Mouse (Mus musculus) layer of hippocampus, adult 9-10 months (tissue): ENCODE measurements around the gene Rad9b.

ENCODE experiments used
- DNase-seq: peaks from one replicate; pipeline ENCODE4 v3.0.0; 2022; ENCODE audit warnings: low spot score

Rad9b gene

GRCm38 (mm10) chr5:122312942-122313684, 40.9 kb downstream of the Rad9b start:
- no peak for DNase-seq

- DNase-seq, result no peak
Measured at GRCm38 (mm10) chr5:122312346-122312745, 41.7 kb downstream of the Rad9b start.

- DNase-seq, result no peak
Measured at GRCm38 (mm10) chr5:122311692-122312091, 42.3 kb downstream of the Rad9b start.

DNA sequence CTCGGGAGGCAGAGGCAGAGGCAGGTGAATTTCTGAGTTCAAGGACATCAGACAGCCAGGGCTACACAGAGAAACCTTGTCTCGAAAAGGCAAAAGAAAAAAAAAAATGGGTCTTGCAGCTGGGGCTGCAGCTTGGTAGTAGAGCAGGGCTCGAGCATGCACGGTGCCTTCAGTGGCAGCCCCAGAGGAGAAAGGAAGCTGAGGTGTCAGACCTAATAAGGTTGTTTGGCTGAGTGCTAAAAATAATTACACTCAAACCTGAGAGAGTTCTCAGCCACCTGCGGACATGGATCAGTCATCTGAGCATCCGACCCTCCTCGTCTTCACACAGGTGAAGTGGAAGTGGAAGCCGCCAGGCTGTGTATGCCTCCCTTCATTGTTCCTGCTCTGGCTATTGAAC, 43.3 kb downstream of the Rad9b start:
- no peak for DNase-seq

DNA sequence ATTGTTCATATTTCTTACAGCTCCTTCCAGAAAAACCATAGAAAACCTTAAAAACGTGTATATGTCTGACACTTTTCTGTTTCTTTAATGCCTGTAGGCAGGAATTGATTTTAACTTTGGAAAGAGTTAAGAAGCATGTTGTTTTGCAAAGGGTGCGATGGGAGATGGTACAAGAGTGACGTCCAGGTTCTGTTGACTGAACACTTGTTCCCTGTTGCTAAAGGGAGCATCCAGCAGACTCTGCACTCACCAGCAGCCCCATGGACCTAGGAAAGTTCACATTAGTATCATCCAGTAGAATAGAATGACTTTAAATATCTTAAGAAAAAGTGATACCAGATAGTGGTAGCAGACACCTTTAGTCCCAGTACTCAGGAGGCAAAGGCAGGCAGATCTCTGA, 47.5 kb downstream of the Rad9b start:
- DNase-seq, result no peak

- no peak for DNase-seq
Measured at GRCm38 (mm10) chr5:122305472-122305871, 48.6 kb downstream of the Rad9b start.

GRCm38 (mm10) chr5:122304541-122304940, 49.5 kb downstream of the Rad9b start:
- DNase-seq, result no peak

DNA sequence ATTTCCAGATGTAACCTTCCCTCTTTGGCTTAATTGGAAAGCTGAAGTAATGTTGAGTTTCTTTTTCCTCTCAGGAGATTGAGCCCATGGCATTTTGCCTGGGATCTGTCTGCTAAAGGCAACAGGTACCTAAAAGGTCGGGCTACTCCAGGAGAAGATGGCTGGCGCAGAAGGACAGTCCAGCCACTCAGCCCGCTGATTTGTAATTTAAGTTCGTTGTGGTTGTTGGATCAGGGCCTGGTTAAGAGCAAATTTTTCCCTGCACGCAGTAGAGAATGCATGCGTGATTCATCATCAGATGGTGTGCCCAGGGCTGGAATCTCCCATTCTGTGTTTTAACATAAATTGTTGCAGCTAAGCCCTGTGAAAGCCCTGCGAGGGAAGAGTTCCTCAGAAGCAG, 50.1 kb downstream of the Rad9b start:
- no peak for DNase-seq

DNA sequence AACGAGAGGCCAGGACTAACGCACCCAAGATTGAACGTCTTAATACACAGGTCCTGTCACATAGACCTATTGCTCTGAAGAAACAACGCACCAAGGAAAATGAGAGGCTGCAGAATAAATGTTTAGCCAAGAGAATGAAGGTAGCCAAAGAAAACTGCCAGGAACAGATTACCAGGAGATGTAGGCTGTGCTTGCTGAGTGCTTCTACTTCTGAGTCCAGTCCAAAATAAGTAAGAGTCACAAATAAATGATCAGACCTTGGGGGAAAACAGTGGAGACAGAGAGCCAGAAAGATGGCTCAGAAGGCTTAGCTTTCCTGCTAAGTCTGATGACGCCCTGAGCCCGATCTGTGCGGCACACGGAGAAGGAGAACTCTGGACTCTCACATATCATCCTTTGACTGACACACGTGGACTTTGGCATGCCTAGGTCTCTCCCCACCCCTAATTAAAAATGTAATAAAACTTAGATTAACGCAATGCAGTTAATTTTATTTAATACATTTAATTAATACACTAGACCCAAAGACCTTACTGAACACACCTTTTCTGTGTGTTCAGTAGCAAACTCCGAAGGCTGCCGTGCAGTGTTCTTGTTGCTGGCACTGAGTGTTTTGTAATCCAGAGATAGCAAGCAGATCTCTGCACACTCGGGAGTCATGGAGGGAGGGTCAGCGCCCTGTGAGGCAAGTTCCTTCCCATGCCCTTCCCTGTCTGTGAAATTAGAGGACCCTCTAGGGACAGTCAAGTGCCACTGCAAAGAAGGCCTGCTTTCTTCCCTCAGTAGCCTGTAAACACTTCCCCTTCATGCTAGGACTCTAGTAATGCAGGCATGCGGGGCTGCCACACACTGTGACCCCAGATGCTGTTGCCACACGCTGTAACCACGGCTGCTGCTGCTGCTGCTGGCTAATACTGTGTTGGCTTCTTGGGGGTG, 51.0 kb downstream of the Rad9b start:
- DNase-seq, result no peak

DNA sequence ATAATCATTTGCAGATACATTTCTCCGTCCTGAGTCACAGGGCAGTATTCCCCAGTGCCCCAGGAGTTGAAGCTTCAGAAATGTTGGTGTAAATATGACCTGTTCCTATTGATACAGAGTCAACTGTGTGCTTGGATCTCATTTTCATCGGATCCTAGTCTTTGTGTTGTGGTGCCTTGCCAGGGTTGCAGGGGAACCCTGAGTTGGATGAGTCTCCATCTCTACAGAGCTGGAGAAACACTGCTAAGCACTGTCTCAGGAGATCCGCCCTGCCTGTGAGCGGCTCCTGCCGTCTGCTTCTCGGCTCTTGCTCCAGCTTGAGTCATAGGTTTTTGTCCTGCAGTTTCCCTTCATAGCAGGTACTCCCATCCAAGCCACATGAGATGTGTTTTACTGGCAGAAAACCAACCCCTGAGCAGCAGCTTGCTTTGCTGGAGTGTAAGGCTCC, 53.9 kb downstream of the Rad9b start:
- DNase-seq, result no peak

GRCm38 (mm10) chr5:122295113-122295935, 58.7 kb downstream of the Rad9b start:
- DNase-seq, result no peak

DNA sequence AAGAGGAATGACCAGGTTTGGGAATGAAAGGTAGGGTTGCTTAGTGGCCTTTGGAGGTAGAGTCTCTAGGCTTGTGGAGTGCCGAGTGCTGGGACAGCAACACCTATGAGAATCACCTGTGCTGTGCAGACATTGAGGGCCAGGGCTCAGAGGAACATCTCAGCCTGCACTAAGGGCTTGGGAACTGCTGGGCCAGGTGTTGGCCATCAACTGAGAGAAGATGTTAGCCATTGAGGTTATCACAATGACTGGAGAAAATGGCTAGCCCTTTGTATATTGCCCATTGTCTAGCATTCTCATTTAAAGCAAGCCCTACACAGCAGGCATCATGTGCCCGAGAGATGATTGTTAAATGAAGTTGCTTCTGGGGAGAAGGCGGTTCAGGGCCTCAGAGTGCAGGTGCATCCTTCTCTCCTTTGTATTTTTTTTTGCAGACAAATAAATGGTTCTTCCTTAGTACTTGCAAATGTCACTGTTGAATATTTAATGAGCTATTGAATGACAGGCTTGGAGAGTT, 59.8 kb downstream of the Rad9b start:
- DNase-seq, result no peak

GRCm38 (mm10) chr5:122293131-122293530, 60.9 kb downstream of the Rad9b start:
- DNase-seq, result no peak

DNA sequence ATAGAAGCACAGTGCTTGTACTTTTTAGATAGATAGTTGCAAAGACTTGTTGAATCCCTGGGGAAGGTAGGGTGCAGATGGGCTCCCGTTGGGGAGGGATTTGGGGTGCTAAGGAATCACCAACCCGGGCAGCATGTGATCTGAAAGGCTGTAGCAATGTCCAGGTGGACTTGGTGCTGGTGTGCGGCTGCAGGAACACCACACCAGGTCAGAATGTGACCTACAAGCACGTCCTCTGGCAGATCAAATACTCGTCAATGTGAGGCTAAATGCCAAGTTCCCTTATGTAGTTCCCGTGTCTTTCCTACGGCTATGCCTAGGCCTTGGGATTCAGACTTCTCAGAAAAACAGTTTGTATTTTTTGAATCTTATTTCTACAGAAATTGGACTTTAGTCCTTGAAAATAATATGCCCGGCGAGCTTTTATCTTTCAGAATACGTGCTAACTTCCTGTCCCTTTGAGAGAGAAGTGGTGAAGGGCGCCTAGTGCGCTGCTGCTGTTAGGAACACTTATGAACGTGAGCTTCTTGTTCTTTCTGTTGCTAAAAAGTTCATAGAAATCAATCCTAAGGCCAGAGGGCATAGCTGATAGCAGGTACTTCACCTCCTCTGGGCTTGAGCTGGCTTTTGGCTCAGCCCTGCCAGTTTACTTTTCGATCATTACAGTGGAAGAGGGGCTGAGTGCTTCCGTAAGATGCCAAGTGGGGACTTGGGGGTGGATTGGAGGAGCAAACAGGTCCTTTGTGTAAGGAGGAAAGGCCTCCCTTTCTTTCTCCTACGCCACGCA, 62.3 kb downstream of the Rad9b start:
- DNase-seq, result no peak

GRCm38 (mm10) chr5:122291149-122291548, 62.9 kb downstream of the Rad9b start:
- no peak for DNase-seq

- DNase-seq, result no peak
Measured at GRCm38 (mm10) chr5:122288147-122288811, 65.8 kb downstream of the Rad9b start.

DNA sequence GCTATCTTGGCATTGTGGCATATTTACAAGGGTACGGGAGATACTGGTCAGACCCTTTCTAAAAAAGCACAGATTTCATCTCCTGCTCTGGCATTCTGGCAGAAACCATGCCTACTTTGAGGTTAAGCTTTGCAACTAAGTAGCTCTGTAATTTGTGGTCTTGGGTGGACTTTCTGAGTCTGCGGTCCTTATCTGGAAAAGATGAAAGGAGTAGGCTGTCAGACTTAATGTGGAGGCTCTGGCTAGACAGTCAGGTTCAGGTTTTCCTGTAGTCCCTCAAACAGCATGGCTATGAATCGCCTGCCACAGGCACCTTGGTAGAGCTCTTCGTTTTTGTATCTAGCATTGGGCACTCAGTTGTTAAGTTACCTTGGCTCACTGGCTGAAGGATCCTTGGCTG, 67.0 kb downstream of the Rad9b start:
- DNase-seq, result no peak

DNA sequence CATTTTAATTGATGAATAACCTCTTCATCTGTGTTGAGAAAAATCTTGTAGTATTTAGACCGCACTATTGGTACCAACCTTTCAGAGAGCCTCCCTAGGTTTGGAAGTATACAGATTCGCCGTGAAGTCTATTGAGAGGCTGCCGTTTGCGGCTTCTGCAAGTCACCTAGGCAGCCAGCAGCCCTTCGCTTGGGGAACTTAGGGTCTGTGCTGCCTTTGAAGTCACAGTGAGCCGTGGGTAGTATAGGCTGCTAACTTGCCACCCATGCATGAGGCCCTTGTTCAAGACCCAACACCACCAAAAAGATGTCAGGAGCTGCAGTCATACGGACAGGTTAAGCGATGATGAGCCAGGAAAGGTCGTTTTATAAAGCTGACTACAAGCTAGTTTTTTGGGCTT, 67.8 kb downstream of the Rad9b start:
- DNase-seq, result no peak

GRCm38 (mm10) chr5:122285767-122286150, 68.3 kb downstream of the Rad9b start:
- no peak for DNase-seq

DNA sequence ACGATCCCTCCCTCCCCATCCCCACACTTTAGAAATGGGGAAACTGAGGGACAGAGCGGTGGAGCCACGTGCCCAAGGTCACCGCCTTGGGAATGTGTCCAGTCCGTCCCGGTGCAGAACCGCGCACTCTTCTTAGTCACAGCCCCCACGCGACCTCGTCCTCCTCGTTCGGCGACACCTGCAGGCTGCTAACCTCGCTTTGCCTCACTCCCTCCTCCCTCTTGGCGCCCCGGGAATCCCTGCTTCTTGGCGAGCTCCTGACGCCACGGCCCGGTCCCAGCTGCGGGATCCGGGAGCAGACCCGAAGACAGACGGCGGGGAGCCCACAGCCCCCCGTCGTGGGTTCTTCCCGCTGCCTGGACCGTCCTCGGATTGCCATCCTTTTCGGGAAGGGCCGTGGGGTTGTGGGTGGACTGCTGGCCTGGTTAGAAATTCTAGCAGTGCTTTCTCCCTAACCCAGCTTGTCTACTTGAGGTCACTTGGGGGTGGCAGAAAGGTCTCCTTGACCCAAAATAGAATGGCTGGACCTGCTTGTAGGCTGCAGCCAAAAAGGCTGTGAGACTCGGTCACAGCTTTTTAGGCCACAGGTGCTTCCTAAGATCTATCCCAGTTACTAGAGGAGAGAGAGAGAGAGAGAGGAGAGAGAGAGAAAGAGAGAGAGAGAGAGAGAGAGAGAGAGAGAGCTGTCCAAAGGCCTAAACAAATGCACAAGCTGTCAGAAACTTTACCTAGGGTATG, 68.8 kb downstream of the Rad9b start:
- DNase-seq, result no peak
